Mouse (Mus musculus): ENCODE measurements at regions not wholly inside any gene's neighbourhood (a gene's known extent, or its start where the extent isn't known, plus 50 kb on each side); places are given as distances from the start of the nearest gene placed in this dataset.
A peak's percentile ranks its signal among the peaks of the same experiment; 100 is the strongest.

DNA sequence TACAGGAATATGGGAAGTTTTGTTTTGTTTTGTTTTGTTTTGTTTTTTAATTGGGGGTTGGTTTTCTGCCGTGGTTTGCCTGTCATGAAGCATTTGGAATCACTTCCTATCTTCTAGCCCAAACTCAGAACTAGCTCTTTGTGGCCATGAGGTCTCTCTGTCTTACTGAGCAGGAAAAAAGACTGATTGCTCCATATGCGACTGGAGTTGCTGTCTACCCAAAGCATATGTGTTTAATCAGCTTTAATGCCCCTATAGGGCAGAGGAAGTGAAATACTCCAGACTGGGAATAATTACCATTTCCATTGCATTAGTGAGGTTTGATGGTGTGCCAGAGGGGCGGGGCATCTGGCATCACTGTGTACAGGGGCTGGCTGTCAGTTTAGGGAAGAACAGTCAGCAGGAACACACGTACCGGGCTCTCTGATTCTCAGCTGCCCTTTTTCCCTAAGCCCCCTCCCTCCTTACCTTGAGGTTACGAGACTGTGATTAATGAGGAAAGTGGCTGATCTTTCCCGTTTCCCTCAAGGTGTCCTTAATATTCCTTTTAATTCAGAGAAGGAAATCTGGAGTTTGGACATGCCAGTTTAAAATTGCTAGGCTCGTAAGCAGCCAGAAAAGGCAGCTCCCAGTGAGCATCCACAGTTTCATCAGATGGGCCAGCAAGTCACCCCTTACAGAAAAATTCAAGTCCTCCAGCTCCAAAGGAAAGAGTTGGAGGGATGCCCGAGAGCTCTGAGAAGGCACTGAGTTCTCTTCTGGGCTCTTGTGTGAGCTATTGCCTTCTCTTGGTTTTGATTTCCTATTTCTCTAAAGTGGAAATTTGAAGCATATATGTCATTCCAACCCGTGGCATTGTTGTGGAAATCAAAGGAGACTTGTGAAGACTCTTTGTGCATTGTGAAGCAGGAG, 2482.1 kb upstream of the 5930422O12Rik start:
- no peak for DNase-seq (ENCODE audit: extremely low read depth, insufficient read length, low spot score)

GRCm38 (mm10) chr8:30952818-30953217, 2475.7 kb upstream of the 5930422O12Rik start:
- DNase-seq (ENCODE audit: extremely low read depth, insufficient read length, low spot score): no peak

GRCm38 (mm10) chr8:30959436-30960180, 2468.9 kb upstream of the 5930422O12Rik start:
- no peak for DNase-seq (ENCODE audit: extremely low read depth, insufficient read length, low spot score)

- DNase-seq (ENCODE audit: extremely low read depth, insufficient read length, low spot score): no peak
Observed at GRCm38 (mm10) chr8:30960486-30960885, 2468.0 kb upstream of the 5930422O12Rik start.

DNA sequence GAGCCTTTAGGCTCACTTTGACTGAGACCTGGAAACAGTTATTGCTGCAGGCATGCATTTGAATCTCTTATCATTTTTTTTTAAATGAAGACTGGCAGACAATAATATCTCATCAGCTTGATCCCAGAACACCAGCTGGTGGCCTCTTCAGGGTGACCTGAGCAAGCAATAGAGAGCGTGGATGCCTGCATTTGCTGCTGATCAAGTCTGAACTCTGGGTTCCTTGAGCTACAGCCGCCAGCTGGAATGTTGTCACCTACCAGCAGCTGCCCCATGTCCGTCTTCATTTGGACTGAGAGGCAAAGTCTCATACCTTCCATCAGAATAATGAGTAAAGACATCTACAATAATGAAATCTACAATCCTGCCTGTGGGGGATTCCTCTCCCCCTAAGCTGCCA, 2466.3 kb upstream of the 5930422O12Rik start:
- DNase-seq (ENCODE audit: extremely low read depth, insufficient read length, low spot score): no peak

GRCm38 (mm10) chr8:30982814-30983213, 2445.7 kb upstream of the 5930422O12Rik start:
- DNase-seq (ENCODE audit: extremely low read depth, insufficient read length, low spot score): no peak

GRCm38 (mm10) chr8:30988051-30988450, 2440.5 kb upstream of the 5930422O12Rik start:
- no peak for DNase-seq (ENCODE audit: extremely low read depth, insufficient read length, low spot score)

DNA sequence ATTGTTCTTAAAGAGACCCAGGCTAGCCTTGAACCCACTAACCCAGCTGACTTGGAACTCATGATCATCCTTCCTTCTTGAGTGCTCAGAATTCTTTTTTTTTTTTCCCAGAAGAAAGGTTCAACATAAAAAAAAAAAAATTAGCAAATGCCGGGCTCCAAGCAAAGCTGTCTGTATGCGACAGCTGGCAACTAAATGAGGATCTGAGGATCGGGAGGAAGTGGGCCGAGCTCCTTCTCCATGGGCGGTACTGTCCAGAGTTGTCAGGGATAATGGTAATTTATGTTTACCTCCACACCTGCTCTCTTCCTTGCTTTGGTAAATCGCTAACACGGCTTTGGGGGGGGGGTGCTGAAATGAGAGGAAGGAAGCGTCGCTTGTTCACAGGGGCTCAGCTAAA, 2429.9 kb upstream of the 5930422O12Rik start:
- DNase-seq (ENCODE audit: extremely low read depth, insufficient read length, low spot score): no peak

DNA sequence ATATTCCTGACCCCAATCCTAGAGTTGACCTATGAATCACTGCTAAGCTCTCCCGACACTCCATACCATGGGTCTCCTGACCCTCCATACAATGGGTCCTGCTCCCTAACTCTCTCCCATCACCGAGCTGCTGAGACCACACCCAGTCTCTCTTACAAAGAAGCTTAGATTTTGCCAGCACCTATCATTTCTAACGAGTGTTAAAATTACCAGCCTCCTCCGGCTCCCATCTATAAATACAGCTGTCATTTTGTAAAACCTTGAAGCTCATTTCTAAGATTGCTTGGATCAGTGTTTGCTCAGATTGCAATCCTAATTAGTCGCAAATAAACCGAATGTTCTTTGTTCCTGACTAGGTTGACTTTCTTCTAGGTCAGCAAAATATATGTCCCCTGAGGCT, 2428.4 kb upstream of the 5930422O12Rik start:
- DNase-seq (ENCODE audit: extremely low read depth, insufficient read length, low spot score): no peak

- DNase-seq (ENCODE audit: extremely low read depth, insufficient read length, low spot score): no peak
Observed at GRCm38 (mm10) chr8:31001980-31002730, 2426.4 kb upstream of the 5930422O12Rik start.

GRCm38 (mm10) chr8:31008309-31008708, 2420.2 kb upstream of the 5930422O12Rik start:
- DNase-seq (ENCODE audit: extremely low read depth, insufficient read length, low spot score): no peak

- no peak for DNase-seq (ENCODE audit: extremely low read depth, insufficient read length, low spot score)
Observed at GRCm38 (mm10) chr8:31012068-31012467, 2416.4 kb upstream of the 5930422O12Rik start.

GRCm38 (mm10) chr8:31031721-31032591, 2396.6 kb upstream of the 5930422O12Rik start:
- DNase-seq (ENCODE audit: extremely low read depth, insufficient read length, low spot score): peak; percentile 11

DNA sequence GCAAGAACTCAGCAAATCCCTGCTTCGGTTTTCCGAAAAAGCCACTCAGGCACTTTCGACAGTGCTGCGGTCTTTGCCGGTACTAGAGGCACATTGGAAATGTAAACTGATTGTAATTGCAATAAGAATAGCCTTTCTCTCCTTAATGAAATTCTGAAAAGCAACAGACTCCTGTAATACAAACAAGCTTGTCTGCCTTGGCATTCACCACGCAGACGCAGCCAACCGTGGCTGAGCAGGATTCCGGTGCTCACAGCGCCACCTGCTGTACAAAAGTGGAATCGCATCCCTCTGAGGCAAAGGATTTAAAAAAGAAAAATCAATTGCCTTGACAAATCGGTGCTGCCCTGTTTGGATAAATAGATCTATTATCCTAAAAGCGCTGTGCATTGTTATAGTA, 2395.2 kb upstream of the 5930422O12Rik start:
- peak; percentile 58 for DNase-seq (ENCODE audit: extremely low read depth, insufficient read length, low spot score)

DNA sequence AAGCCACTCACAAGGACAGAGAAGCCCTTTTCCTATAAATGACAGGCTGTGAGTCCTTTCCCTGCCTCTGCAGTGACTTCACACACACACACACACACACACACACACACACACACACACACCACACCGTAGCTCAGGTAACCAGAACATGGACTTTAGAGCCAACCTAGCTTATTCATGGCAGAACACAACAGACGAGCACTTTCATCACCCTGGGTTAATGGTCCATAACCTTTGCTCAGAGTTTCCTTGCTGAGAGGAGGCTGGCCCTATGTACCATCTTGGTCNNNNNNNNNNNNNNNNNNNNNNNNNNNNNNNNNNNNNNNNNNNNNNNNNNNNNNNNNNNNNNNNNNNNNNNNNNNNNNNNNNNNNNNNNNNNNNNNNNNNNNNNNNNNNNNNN, 2391.6 kb upstream of the 5930422O12Rik start:
- DNase-seq (ENCODE audit: extremely low read depth, insufficient read length, low spot score): no peak
